Mouse (Mus musculus) Patski (cell line): ENCODE measurements at regions not wholly inside any gene's neighbourhood (a gene's known extent, or its start where the extent isn't known, plus 50 kb on each side); places are given as distances from the start of the nearest gene placed in this dataset.

Experiments
- ATAC-seq: fragments of 100-300 bp; one replicate; pipeline ENCODE4 v1.8.0; 2021
- CTCF ChIA-PET: fragments of 350-600 bp; sonication (Branson Sonifier 250); formaldehyde crosslinking; loops from one replicate; lab custom pipeline; 2022; ENCODE audit warnings: inconsistent platforms; lab: Charles Lee
- POLR2A ChIA-PET: fragments of 350-600 bp; sonication (Branson Sonifier 250); formaldehyde crosslinking; loops from one replicate; lab custom pipeline; 2022; ENCODE audit warnings: antibody characterized with exemption, inconsistent platforms; lab: Charles Lee
- DNase-seq: peaks from one replicate; pipeline ENCODE4 v3.0.0-alpha.2; 2011; ENCODE audit warnings: low read depth, low spot score
- H3K27me3 ChIP-seq: fragments of 371-371 bp; one replicate; pipeline ENCODE4 v1.5.1; 2021
- CTCF ChIP-seq: fragments of 100-300 bp; IDR thresholded peaks from one replicate; pipeline ENCODE4 v1.5.1; 2021
- in situ Hi-C: fragments of 300-500 bp; cut with MboI; formaldehyde crosslinking; loops from 3 replicates; pipeline ENCODE4 v1.11.1; 2018; ENCODE audit warnings: low pct_unique_long_range_greater_than_20kb, mixed read lengths

- ChIA-PET POLR2A (interaction anchor here (0.6 kb wide), 1 partner anchor 69 kb away, joined by 6 read pairs; no protein-coding TSS in a partner anchor), CTCF (interaction anchor here (1.1 kb wide), 1 partner anchor 12 kb away, joined by 3 read pairs; no protein-coding TSS in a partner anchor)
- in situ Hi-C loops, result no loop called here
- no peak for TF ChIP-seq CTCF
- peaks cover 15% of the 10 kb centered on the region for H3K27me3 ChIP-seq
- no peak for DNase-seq
- no peak for ATAC-seq
Measured at GRCm38 (mm10) chr2:84241986-84242385, 183.2 kb downstream of the Calcrl start.

DNA sequence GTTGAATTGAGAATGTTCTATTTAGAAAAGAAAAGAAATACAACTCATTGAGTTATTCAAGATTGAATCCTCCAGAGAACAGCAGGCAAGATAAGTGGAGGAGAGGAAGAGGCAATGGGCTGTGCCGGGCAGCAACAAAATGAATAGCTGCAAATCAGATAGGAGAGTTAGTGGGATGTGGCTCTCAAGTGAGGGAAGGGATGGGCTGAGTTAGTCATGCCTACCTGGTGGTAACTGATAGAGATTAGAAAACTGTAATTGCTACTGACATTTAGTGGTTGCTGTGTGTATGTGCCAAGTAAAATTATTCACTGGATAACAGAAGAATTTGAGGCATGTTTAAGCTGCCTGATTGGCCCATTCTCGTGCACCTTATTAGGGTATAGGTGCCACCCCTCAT is 179.3 kb downstream of the Calcrl start:
- TF ChIP-seq CTCF, result no peak
- ChIA-PET POLR2A (no interaction called here), CTCF (no interaction called here)
- DNase-seq, result no peak
- H3K27me3 ChIP-seq, result peaks cover 31% of the 10 kb centered on the region
- in situ Hi-C loops, result no loop called here
- no peak for ATAC-seq

GRCm38 (mm10) chr2:84246562-84246961 is 178.6 kb downstream of the Calcrl start:
- in situ Hi-C loops, result no loop called here
- CTCF ChIA-PET, result no interaction called here
- ATAC-seq (no peak), DNase-seq (no peak)
- no peak for TF ChIP-seq CTCF
- POLR2A ChIA-PET, result no interaction called here
- peaks cover 32% of the 10 kb centered on the region for H3K27me3 ChIP-seq

GRCm38 (mm10) chr2:84248169-84248568 is 177.0 kb downstream of the Calcrl start:
- in situ Hi-C loops, result no loop called here
- no peak for ATAC-seq

DNA sequence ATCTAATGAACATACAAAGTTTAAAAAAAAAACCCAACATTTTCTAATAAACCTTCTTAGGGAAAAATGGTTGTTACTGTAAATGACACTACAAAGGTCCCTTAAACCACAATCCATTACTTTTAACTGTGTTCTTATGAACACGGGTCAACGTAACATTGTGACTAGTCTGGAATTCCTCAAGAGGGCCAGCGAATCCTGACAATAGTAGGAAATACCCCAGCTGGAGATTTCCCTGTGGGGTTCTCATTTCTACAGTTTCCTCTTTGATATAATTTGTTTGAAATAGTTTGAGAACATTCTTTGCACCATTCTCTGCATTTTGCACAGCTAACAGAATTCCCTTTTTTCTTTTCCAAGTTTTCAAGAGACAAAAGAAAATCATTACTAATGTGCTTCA is 175.3 kb downstream of the Calcrl start:
- in situ Hi-C loops, result no loop called here
- ChIA-PET POLR2A (no interaction called here), CTCF (no interaction called here)
- ATAC-seq (no peak), DNase-seq (no peak)
- no peak for TF ChIP-seq CTCF
- H3K27me3 ChIP-seq, result peaks cover 22% of the 10 kb centered on the region

More at GRCm38 (mm10) chr2:84248169-84248568, 177.0 kb downstream of the Calcrl start:
- peaks cover 29% of the 10 kb centered on the region for H3K27me3 ChIP-seq
- no peak for TF ChIP-seq CTCF
- POLR2A ChIA-PET, result no interaction called here
- CTCF ChIA-PET, result no interaction called here
- no peak for DNase-seq

DNA sequence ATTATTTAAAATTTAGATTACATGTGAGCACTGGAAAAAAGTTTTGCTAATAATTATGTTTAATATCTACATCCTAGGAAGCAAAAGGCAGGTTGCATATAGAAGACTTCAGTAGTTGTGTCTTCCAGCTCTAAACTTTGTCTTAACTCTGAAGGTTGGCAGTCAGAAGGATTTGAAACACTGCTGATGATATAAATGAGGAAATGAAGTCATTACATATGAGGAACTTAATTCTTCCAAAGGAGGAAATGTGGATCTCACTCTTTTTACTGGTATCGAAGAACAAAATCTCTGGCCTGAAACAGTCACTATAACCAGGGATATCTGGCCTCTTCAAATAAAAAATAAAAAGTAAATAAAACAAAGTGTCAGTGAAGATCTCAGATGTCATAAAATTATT is 173.1 kb downstream of the Calcrl start:
- in situ Hi-C loops, result no loop called here
- ChIA-PET POLR2A (no interaction called here), CTCF (no interaction called here)
- H3K27me3 ChIP-seq, result peaks cover 30% of the 10 kb centered on the region
- DNase-seq, result no peak
- no peak for TF ChIP-seq CTCF
- no peak for ATAC-seq

- ChIA-PET CTCF (no interaction called here), POLR2A (no interaction called here)
- in situ Hi-C loops, result no loop called here
- ATAC-seq (no peak), DNase-seq (no peak)
- H3K27me3 ChIP-seq, result peaks cover 12% of the 10 kb centered on the region
- TF ChIP-seq CTCF, result no peak
Measured at GRCm38 (mm10) chr2:84258339-84259006, 166.7 kb downstream of the Calcrl start.

DNA sequence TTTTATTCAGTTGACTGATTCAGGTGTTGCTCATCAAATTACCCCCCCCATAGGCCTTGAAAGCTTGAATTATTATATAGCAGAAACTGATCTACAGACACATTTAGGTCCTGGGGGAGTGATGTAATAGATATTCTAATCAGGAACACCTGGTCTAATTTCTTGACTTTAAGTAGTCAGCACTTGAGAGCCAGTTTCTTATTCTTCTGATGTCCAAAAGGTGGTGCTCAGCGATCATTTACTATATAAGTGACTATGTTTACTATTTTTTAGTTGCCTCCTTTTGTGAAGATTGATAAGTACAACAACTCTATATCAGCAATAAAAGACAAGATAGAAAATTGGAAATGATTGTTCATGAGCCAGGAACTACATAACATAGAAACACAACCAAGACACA is 166.0 kb downstream of the Calcrl start:
- no peak for TF ChIP-seq CTCF
- ChIA-PET POLR2A (no interaction called here), CTCF (no interaction called here)
- ATAC-seq (no peak), DNase-seq (no peak)
- in situ Hi-C loops, result no loop called here
- H3K27me3 ChIP-seq, result peaks cover 12% of the 10 kb centered on the region

GRCm38 (mm10) chr2:84260701-84261100 is 164.5 kb downstream of the Calcrl start:
- ATAC-seq (no peak), DNase-seq (no peak)
- in situ Hi-C loops, result no loop called here
- ChIA-PET CTCF (no interaction called here), POLR2A (no interaction called here)
- peaks cover 14% of the 10 kb centered on the region for H3K27me3 ChIP-seq
- no peak for TF ChIP-seq CTCF

DNA sequence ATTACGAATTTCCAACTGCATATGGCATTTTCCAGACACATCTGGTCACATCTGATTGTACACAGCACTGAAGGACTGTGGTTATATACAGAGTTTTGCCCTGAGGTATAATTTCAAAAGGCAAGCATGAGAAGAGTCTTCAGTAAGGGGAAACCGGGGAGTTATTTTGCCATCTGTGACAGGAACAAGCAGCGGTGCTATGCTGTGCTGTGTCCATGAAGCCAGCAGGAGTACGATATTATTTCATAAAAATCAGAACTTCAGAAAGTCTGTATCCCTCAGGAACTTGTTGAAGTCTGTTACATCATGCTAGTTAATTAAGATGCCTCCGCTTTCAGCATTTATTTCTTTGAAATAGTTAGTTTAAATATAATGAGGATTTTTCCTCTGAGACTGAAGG is 163.7 kb downstream of the Calcrl start:
- in situ Hi-C loops, result no loop called here
- ATAC-seq (no peak), DNase-seq (no peak)
- TF ChIP-seq CTCF, result no peak
- peaks cover 13% of the 10 kb centered on the region for H3K27me3 ChIP-seq
- CTCF ChIA-PET, result no interaction called here
- POLR2A ChIA-PET, result no interaction called here

GRCm38 (mm10) chr2:84264485-84264884 is 160.7 kb downstream of the Calcrl start:
- ChIA-PET POLR2A (no interaction called here), CTCF (no interaction called here)
- H3K27me3 ChIP-seq, result peaks cover 7% of the 10 kb centered on the region
- ATAC-seq (no peak), DNase-seq (no peak)
- in situ Hi-C loops, result no loop called here
- no peak for TF ChIP-seq CTCF

DNA sequence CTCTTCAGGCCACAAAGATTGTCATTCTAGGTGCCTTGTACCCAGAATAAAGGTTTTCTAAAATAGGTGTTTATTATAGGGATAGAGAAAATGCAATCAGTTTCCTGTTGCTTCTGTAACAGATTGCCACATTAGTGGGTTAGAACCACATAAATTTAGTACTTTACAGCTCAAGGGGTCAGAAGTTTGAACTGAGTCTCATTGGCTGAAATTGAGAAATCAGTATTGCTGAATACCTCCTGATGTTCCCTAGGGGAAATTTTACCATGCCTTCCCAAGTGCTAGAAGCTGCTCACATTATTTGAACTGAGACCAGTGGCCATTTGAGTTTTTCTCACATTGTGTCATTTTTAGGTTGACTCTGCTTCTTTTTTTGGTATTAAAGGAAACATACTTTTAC is 160.2 kb downstream of the Calcrl start:
- TF ChIP-seq CTCF, result no peak
- in situ Hi-C loops, result no loop called here
- POLR2A ChIA-PET, result no interaction called here
- no peak for ATAC-seq
- H3K27me3 ChIP-seq, result peaks cover 7% of the 10 kb centered on the region
- CTCF ChIA-PET, result no interaction called here
- DNase-seq, result no peak
